Mouse (Mus musculus): ENCODE results near the gene Tescl.

Gene Tescl

GRCm38 (mm10) chr7:24333304-24333986, at the start of gene Tescl:
TSS of gene Tescl (minus strand) at chr7:24333936.
- DNase-seq: peak; percentile 35 to 58

- no peak for DNase-seq
These were observed 49.1 kb upstream of the Tescl start for GRCm38 (mm10) chr7:24382730-24383372.

- no peak for DNase-seq
These were observed 46.6 kb upstream of the Tescl start for GRCm38 (mm10) chr7:24380370-24380769.

GRCm38 (mm10) chr7:24379934-24380333, 46.2 kb upstream of the Tescl start:
- peak in 1 of 2 experiments; percentile 14 for DNase-seq

DNA sequence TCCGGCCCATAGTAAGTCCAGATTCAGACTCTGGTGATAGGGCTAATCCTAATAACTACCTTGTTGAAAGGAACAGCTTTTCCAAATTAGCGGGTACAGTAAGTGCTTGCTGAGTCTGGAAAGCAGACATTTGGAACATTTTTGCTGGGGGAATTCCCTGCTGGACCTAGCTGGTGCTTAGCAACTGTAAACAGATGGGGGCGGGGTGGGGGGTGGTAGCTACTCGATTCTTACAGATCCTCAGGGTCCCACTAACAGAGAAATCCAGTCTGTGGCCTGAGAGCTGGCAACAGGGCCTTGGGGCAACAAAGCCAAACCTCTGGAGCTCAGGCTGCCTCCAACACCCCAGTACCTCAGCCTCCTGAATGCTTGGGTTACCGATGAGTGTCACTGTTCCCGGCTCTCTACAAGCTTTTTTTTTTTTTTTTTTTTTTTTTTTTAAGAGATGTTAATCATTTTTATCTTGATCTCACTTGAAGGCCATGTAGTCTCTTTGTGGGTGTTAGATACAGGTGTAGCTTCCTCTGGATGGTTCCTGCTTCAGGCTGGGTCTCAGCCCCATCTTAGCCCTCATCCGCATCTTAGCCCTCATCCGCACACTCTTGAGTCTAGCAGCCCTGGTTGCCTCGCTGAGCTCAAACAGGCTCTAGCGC, 44.4 kb upstream of the Tescl start:
- DNase-seq: no peak

- peak; percentile 58 to 68 for DNase-seq
These were observed 43.5 kb upstream of the Tescl start for GRCm38 (mm10) chr7:24377091-24377865.

GRCm38 (mm10) chr7:24376456-24376855, 42.7 kb upstream of the Tescl start:
- no peak for DNase-seq

- peak; percentile 52 to 61 for DNase-seq
These were observed 40.0 kb upstream of the Tescl start for GRCm38 (mm10) chr7:24373538-24374379.

DNA sequence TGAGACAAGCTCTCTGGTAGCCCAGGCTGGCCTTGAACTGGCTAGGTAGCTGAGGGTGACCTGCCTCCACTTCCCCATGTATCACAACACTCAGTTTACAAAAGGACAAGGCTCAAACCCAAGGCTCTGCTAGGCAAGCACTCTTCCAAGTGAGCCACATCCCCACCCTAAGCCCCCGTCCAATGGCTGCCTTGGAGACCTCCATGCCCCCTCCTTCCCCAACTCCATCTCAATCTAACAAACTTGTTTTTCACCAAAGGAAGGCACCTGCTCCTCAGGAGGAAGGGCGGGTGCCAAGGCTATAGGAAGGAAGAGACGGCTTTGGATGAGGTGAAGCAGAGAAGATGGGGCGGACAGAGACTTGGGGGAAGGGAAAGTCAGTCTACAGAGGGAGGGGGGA, 39.0 kb upstream of the Tescl start:
- no peak for DNase-seq

DNA sequence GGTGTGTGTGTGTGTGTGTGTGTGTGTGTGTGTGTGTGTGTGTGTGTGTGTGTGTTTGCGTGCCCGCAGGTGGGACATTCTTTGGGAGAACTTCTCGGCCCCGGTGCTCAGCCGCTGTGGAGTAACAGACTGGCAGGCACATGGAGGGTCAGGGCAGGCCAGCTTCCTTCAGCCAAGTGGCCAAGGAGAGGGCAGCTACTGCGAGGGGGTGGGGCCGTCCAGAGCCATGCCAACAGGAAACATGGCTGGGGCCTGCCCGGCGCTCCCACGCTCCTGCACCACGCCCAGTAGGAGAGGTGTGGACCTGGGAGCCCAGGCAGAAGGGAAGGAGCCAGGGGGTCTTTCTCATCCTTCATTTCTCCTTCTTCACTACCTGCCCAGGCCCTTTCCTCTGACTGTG, 38.6 kb upstream of the Tescl start:
- peak; percentile 32 to 53 for DNase-seq

- DNase-seq: no peak
These were observed 38.0 kb upstream of the Tescl start for GRCm38 (mm10) chr7:24371809-24372145.

GRCm38 (mm10) chr7:24371012-24371808, 37.5 kb upstream of the Tescl start:
- no peak for DNase-seq

- no peak for DNase-seq
These were observed 36.2 kb upstream of the Tescl start, which contains the start of gene Kcnn4 for GRCm38 (mm10) chr7:24369731-24370541. TSS of gene Kcnn4 (plus strand) at chr7:24370263.

DNA sequence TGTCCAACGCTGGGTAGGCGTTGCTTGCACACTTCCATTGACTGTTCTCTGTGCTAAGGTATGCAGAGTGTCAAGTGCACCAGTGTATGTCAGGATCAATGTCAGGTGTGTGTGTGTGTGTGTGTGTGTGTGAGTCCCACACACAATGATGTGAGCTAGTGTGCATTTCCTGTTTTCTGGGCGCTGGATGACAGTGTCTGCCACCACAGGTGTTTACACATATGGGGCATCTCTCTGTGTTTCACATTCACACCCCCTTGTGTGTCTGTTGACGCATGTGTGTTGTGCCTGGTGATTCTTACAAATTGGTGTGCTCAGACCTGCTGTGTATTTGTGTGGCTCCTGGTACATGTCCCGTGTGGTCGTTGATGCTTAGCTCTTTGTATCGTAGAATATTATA, 35.2 kb upstream of the Tescl start:
- no peak for DNase-seq

DNA sequence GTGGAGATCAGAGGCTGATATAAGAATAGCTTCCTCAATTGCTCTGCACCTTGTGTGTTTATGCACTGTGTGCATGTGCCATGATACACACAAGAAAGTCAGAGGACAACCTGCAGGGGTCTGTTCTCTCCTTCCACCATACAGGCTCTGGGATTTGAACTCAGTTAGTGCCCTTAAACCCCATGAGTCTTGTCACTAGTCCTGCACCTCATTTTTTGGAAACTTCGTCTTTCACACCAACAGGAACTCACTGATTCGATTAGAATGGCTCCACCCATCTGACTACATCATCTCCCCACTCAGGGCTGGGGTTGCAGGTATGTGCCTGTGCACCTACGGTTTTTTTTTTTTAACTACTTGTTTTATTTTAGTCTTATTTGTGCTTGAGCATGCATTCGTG, 34.5 kb upstream of the Tescl start:
- DNase-seq: no peak

GRCm38 (mm10) chr7:24366716-24367632, 33.2 kb upstream of the Tescl start:
- no peak for DNase-seq

GRCm38 (mm10) chr7:24365258-24366014, 31.7 kb upstream of the Tescl start:
- no peak for DNase-seq

DNA sequence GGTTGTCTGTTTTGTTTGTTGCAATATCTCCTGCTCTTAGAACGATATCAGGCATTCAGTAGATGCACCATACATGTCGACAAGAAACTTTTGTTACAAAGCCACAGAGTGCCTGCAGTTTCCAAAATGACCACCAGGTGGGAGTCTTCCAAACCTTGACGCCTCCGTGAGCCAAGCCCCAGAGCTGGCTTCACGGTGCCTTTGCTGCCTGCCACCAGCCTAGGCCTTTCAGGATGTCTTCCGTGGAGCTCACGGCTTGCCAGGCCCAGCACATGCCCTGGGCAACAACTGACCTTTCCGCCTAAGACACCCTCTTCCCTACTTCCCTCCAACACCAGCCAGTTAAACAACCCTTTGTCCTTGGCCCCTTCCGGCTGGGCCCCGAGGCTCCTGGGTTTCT, 31.1 kb upstream of the Tescl start:
- peak; percentile 90 for DNase-seq

DNA sequence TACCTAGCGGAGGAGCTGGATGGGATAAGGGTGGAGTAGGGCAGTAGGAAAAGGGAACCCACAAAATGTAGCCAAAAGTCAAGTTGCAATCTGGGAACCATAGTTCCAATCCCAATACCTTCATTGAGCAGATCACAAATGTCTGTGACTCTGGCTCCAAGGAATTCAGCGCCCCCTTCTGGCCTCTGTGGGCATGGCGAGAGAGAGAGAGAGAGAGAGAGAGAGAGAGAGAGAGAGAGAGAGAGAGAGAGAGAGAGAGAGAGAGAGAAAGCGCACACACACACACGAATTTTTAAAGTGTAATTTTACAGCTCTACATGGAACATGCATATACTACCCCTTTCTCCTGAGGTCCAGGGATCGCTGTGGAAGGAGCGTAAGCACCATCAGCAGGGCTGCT, 29.5 kb upstream of the Tescl start:
- DNase-seq: peak; percentile 62 to 67

Measured in kidney, postnatal 4 days (tissue).